Mouse (Mus musculus) neural tube, embryonic 13.5 days (tissue): ENCODE measurements around the gene Tomm34. TPM values are rescaled to one million over a fixed set of nuclear protein-coding genes. Genes with fewer than 3 reads are reported as not detected.

Experiments used
- ATAC-seq: fragments of 200-750 bp; cut with Nextera tagmentation; 2 replicates; pipeline ENCODE4 v1.8.0; 2017; ENCODE audit warnings: low read depth, mild to moderate bottlenecking, moderate TSS enrichment, moderate library complexity
- H3K27ac ChIP-seq: fragments of 300-500 bp; sonication (generic); replicated peaks from 2 replicates; pipeline ENCODE4 v1.5.1; 2015; ENCODE audit warnings: moderate library complexity, mild to moderate bottlenecking, inconsistent platforms
- H3K27me3 ChIP-seq: fragments of 300-500 bp; sonication (generic); 2 replicates; pipeline ENCODE4 v1.6.1; 2015; ENCODE audit warnings: mild to moderate bottlenecking, inconsistent platforms
- H3K36me3 ChIP-seq: fragments of 300-500 bp; sonication (generic); 2 replicates; pipeline ENCODE4 v1.6.1; 2015; ENCODE audit warnings: mild to moderate bottlenecking, inconsistent platforms
- H3K4me1 ChIP-seq: fragments of 300-500 bp; sonication (generic); replicated peaks from 2 replicates; pipeline ENCODE4 v1.6.1; 2015; ENCODE audit warnings: inconsistent platforms
- H3K4me2 ChIP-seq: fragments of 300-500 bp; sonication (generic); 2 replicates; pipeline ENCODE4 v1.6.1; 2015; ENCODE audit warnings: inconsistent platforms, mild to moderate bottlenecking, moderate library complexity
- H3K4me3 ChIP-seq: fragments of 300-500 bp; sonication (generic); 2 replicates; pipeline ENCODE4 v1.5.1; 2015; ENCODE audit warnings: mild to moderate bottlenecking, inconsistent platforms
- H3K9ac ChIP-seq: fragments of 300-500 bp; sonication (generic); 2 replicates; pipeline ENCODE4 v1.6.1; 2015; ENCODE audit warnings: moderate library complexity, mild to moderate bottlenecking, inconsistent platforms
- H3K9me3 ChIP-seq: fragments of 300-500 bp; sonication (generic); 2 replicates; pipeline ENCODE4 v1.6.1; 2016; ENCODE audit warnings: inconsistent platforms
- WGBS: fragments of 180-500 bp; shearing (Covaris S2); methylation state at CpG from one replicate; pipeline ENCODE4 v1.1.7; 2015; 5-methylcytosine and 5-hydroxymethylcytosine counted together
- polyA plus RNA-seq: library from polyadenylated mRNA; unstranded; fragments of >200 nt; fragmentation: Nextera tagmentation; extraction: Ambion mirVana; gene quantifications from 2 replicates; pipeline ENCODE4 v1.2.1, GENCODE M21; 2015

Gene Tomm34
- polyA plus RNA-seq, 1 experiment from 2014 or later: 48.0 TPM

GRCm38 (mm10) chr2:164098603-164099250 lies 27.8 kb upstream of the Tomm34 start:
- Histone ChIP-seq H3K4me2 (no peak overlapping the region), H3K27me3 (no peaks in the 10 kb centered on the region), H3K4me1 (no peaks in the 10 kb centered on the region), H3K36me3 (peaks cover 73% of the 10 kb centered on the region), H3K27ac (no peak overlapping the region), H3K9me3 (no peaks in the 10 kb centered on the region), H3K4me3 (no peak overlapping the region), H3K9ac (no peak overlapping the region)
- 93% methylated on average over 11 of the region's 11 CpGs for WGBS
- ATAC-seq: no peak

- Histone ChIP-seq H3K27me3 (no peaks in the 10 kb centered on the region), H3K4me3 (no peak overlapping the region), H3K9ac (no peak overlapping the region), H3K36me3 (peaks cover 46% of the 10 kb centered on the region), H3K4me2 (no peak overlapping the region), H3K9me3 (no peaks in the 10 kb centered on the region), H3K27ac (no peak overlapping the region), H3K4me1 (no peaks in the 10 kb centered on the region)
- WGBS: 88% methylated on average over 7 of the region's 7 CpGs
- no peak for ATAC-seq
Observed at GRCm38 (mm10) chr2:164094152-164094551, 23.2 kb upstream of the Tomm34 start.

- Histone ChIP-seq H3K9me3 (no peaks in the 10 kb centered on the region), H3K4me3 (no peak overlapping the region), H3K4me2 (no peak overlapping the region), H3K27ac (no peak overlapping the region), H3K27me3 (no peaks in the 10 kb centered on the region), H3K36me3 (peaks cover 59% of the 10 kb centered on the region), H3K9ac (no peak overlapping the region), H3K4me1 (no peaks in the 10 kb centered on the region)
- 92% methylated on average over 4 of the region's 4 CpGs for WGBS
- ATAC-seq: no peak
Observed at GRCm38 (mm10) chr2:164089508-164089907, 18.5 kb upstream of the Tomm34 start.

- H3K9ac ChIP-seq: no peak overlapping the region
- H3K4me3 ChIP-seq: no peak overlapping the region
- no peaks in the 10 kb centered on the region for H3K27me3 ChIP-seq
- H3K36me3 ChIP-seq: peaks cover 75% of the 10 kb centered on the region
- 93% methylated on average over 6 of the region's 6 CpGs for WGBS
- no peak overlapping the region for H3K27ac ChIP-seq
- no peaks in the 10 kb centered on the region for H3K9me3 ChIP-seq
- no peak overlapping the region for H3K4me2 ChIP-seq
- no peak for ATAC-seq
- no peaks in the 10 kb centered on the region for H3K4me1 ChIP-seq
Observed at GRCm38 (mm10) chr2:164087416-164088017, 16.5 kb upstream of the Tomm34 start.

- WGBS: 92% methylated on average over 7 of the region's 7 CpGs
- ATAC-seq: no peak
- Histone ChIP-seq H3K27ac (no peak overlapping the region), H3K9me3 (no peaks in the 10 kb centered on the region), H3K4me1 (no peaks in the 10 kb centered on the region), H3K36me3 (peaks cover 96% of the 10 kb centered on the region), H3K27me3 (no peaks in the 10 kb centered on the region), H3K4me3 (no peak overlapping the region), H3K9ac (no peak overlapping the region), H3K4me2 (no peak overlapping the region)
Observed at GRCm38 (mm10) chr2:164084342-164084700, 13.4 kb upstream of the Tomm34 start.

- Histone ChIP-seq H3K9me3 (no peaks in the 10 kb centered on the region), H3K4me3 (no peak overlapping the region), H3K4me2 (no peak overlapping the region), H3K36me3 (peaks cover 92% of the 10 kb centered on the region), H3K9ac (no peak overlapping the region), H3K27ac (no peak overlapping the region), H3K27me3 (no peaks in the 10 kb centered on the region), H3K4me1 (no peaks in the 10 kb centered on the region)
- 90% methylated on average over 19 of the region's 19 CpGs for WGBS
- ATAC-seq: no peak
Observed at GRCm38 (mm10) chr2:164083609-164084341, 12.8 kb upstream of the Tomm34 start.

GRCm38 (mm10) chr2:164082175-164082574 lies 11.2 kb upstream of the Tomm34 start:
- Histone ChIP-seq H3K4me2 (no peak overlapping the region), H3K9ac (no peak overlapping the region), H3K9me3 (no peaks in the 10 kb centered on the region), H3K27ac (no peak overlapping the region), H3K36me3 (peaks cover 76% of the 10 kb centered on the region), H3K4me1 (no peaks in the 10 kb centered on the region), H3K27me3 (no peaks in the 10 kb centered on the region), H3K4me3 (no peak overlapping the region)
- WGBS: 85% methylated on average over 10 of the region's 10 CpGs
- no peak for ATAC-seq

GRCm38 (mm10) chr2:164081577-164081976 lies 10.6 kb upstream of the Tomm34 start:
- Histone ChIP-seq H3K36me3 (peaks cover 70% of the 10 kb centered on the region), H3K9me3 (no peaks in the 10 kb centered on the region), H3K27ac (no peak overlapping the region), H3K4me1 (no peaks in the 10 kb centered on the region), H3K27me3 (no peaks in the 10 kb centered on the region), H3K4me3 (no peak overlapping the region), H3K4me2 (no peak overlapping the region), H3K9ac (no peak overlapping the region)
- 97% methylated on average over 10 of the region's 10 CpGs for WGBS
- ATAC-seq: no peak

GRCm38 (mm10) chr2:164079488-164079887 lies 8.5 kb upstream of the Tomm34 start:
- Histone ChIP-seq H3K36me3 (peaks cover 52% of the 10 kb centered on the region), H3K9ac (no peak overlapping the region), H3K9me3 (no peaks in the 10 kb centered on the region), H3K4me1 (peaks cover 16% of the 10 kb centered on the region), H3K4me2 (no peak overlapping the region), H3K27me3 (no peaks in the 10 kb centered on the region), H3K4me3 (no peak overlapping the region), H3K27ac (no peak overlapping the region)
- 93% methylated on average over 6 of the region's 6 CpGs for WGBS
- ATAC-seq: no peak

GRCm38 (mm10) chr2:164077875-164078274 lies 6.9 kb upstream of the Tomm34 start:
- Histone ChIP-seq H3K27me3 (no peaks in the 10 kb centered on the region), H3K9ac (no peak overlapping the region), H3K4me1 (peaks cover 17% of the 10 kb centered on the region), H3K27ac (no peak overlapping the region), H3K4me2 (no peak overlapping the region), H3K36me3 (peaks cover 36% of the 10 kb centered on the region), H3K4me3 (no peak overlapping the region), H3K9me3 (no peaks in the 10 kb centered on the region)
- ATAC-seq: no peak
- WGBS: 87% methylated on average over 5 of the region's 5 CpGs

GRCm38 (mm10) chr2:164076874-164077425 lies 6.0 kb upstream of the Tomm34 start:
- H3K27ac ChIP-seq: no peak overlapping the region
- 95% methylated on average over 8 of the region's 8 CpGs for WGBS
- H3K36me3 ChIP-seq: peaks cover 27% of the 10 kb centered on the region
- H3K4me2 ChIP-seq: no peak overlapping the region
- H3K4me3 ChIP-seq: no peak overlapping the region
- no peak for ATAC-seq
- no peaks in the 10 kb centered on the region for H3K27me3 ChIP-seq
- H3K9ac ChIP-seq: no peak overlapping the region
- peaks cover 17% of the 10 kb centered on the region for H3K4me1 ChIP-seq
- no peaks in the 10 kb centered on the region for H3K9me3 ChIP-seq

- H3K27me3 ChIP-seq: no peaks in the 10 kb centered on the region
- no peak overlapping the region for H3K27ac ChIP-seq
- no peaks in the 10 kb centered on the region for H3K9me3 ChIP-seq
- peak overlapping the region; percentile 90 for H3K9ac ChIP-seq
- ATAC-seq: no peak
- H3K4me3 ChIP-seq: peak overlapping the region; percentile 96
- peak overlapping the region; percentile 96 for H3K4me2 ChIP-seq
- H3K4me1 ChIP-seq: peaks cover 25% of the 10 kb centered on the region
- H3K36me3 ChIP-seq: peaks cover 8% of the 10 kb centered on the region
- 63% methylated on average over 5 of the region's 5 CpGs for WGBS
Observed at GRCm38 (mm10) chr2:164075088-164075487, 4.1 kb upstream of the Tomm34 start.
